Mouse (Mus musculus): Measurements from ENCODE around the gene Sumo1. TPM values are rescaled to one million over a fixed set of nuclear protein-coding genes. Genes with fewer than 3 reads are reported as not detected.

The Sumo1 gene
- 370 and 375 TPM in 2 replicates for polyA plus RNA-seq (2015; fragmentation: Nextera tagmentation; extraction: Ambion mirVana)

DNA sequence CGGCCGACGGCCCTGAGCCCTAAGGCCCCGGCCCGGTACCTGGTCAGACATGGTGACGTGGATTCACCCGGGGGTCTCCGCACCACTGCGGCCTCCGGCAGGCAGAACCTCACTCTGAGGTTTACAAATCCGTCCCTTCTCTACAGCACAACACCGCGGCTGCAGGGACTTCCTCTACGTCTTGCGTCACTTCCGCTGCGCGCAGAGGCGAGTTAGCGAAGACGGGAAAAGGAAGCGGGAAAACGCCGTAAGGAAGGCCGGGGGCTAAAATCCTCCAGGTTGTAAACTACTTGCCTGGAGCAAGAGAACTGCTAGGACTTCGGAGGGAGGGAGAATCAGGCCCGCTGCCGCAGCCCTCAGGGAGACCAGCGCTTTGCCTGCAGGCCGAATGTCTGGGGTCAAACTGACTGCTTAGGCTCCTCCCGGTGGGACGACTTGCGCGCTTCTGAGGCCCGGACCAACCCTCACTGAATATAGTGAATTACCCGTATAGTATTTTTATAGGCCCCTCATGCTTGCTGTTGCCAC is at the start of gene Sumo1:
Gene Sumo1 (minus strand): TSS at position 194 of the 528 bp plus-strand sequence.
- H3K4me3 ChIP-seq (ENCODE audit: low read length), result peak within 1 kb of the TSS; percentile 89
- ATAC-seq (ENCODE audit: low FRiP score, low TSS enrichment), result peak; percentile 96
- peak within 1 kb of the TSS; percentile 98 for H3K9ac ChIP-seq (replicated peaks; ENCODE audit: low read length)
- H3K36me3 ChIP-seq (ENCODE audit: insufficient read depth, low read length), result no peaks in the 10 kb centered on the region
- peak within 1 kb of the TSS; percentile 68 for H3K4me2 ChIP-seq (replicated peaks; ENCODE audit: low read depth, low read length)
- under 1% methylated on average over 35 of the region's 36 CpGs for WGBS
- peaks cover 17% of the 10 kb centered on the region for H3K4me1 ChIP-seq (ENCODE audit: insufficient read depth, low read length)
- no peaks in the 10 kb centered on the region for H3K9me3 ChIP-seq (ENCODE audit: low read length)
- H3K27ac ChIP-seq (ENCODE audit: low read length), result peak within 1 kb of the TSS; percentile 94
- no peaks in the 10 kb centered on the region for H3K27me3 ChIP-seq (ENCODE audit: insufficient read depth, low read length)

- WGBS, result 44% methylated on average over 4 of the region's 4 CpGs
- no peak overlapping the region for H3K4me3 ChIP-seq (ENCODE audit: low read length)
- H3K9me3 ChIP-seq (ENCODE audit: low read length), result no peaks in the 10 kb centered on the region
- no peak overlapping the region for H3K27ac ChIP-seq (ENCODE audit: low read length)
- peaks cover 18% of the 10 kb centered on the region for H3K36me3 ChIP-seq (ENCODE audit: insufficient read depth, low read length)
- no peak overlapping the region for H3K4me2 ChIP-seq (replicated peaks; ENCODE audit: low read depth, low read length)
- no peaks in the 10 kb centered on the region for H3K4me1 ChIP-seq (ENCODE audit: insufficient read depth, low read length)
- H3K27me3 ChIP-seq (ENCODE audit: insufficient read depth, low read length), result no peaks in the 10 kb centered on the region
- ATAC-seq (ENCODE audit: low FRiP score, low TSS enrichment), result no peak
- H3K9ac ChIP-seq (replicated peaks; ENCODE audit: low read length), result no peak overlapping the region
These were observed 49.3 kb upstream of the Sumo1 start for GRCm38 (mm10) chr1:59719900-59720299.

- no peak overlapping the region for H3K27ac ChIP-seq (ENCODE audit: low read length)
- ATAC-seq (ENCODE audit: low FRiP score, low TSS enrichment), result no peak
- H3K4me2 ChIP-seq (replicated peaks; ENCODE audit: low read depth, low read length), result no peak overlapping the region
- H3K9ac ChIP-seq (replicated peaks; ENCODE audit: low read length), result no peak overlapping the region
- H3K4me3 ChIP-seq (ENCODE audit: low read length), result no peak overlapping the region
- H3K27me3 ChIP-seq (ENCODE audit: insufficient read depth, low read length), result no peaks in the 10 kb centered on the region
- no peaks in the 10 kb centered on the region for H3K9me3 ChIP-seq (ENCODE audit: low read length)
- H3K36me3 ChIP-seq (ENCODE audit: insufficient read depth, low read length), result peaks cover 66% of the 10 kb centered on the region
- no peaks in the 10 kb centered on the region for H3K4me1 ChIP-seq (ENCODE audit: insufficient read depth, low read length)
- WGBS, result 100% methylated on average over 1 of the region's 1 CpGs
These were observed 31.1 kb upstream of the Sumo1 start for GRCm38 (mm10) chr1:59701766-59702165.

DNA sequence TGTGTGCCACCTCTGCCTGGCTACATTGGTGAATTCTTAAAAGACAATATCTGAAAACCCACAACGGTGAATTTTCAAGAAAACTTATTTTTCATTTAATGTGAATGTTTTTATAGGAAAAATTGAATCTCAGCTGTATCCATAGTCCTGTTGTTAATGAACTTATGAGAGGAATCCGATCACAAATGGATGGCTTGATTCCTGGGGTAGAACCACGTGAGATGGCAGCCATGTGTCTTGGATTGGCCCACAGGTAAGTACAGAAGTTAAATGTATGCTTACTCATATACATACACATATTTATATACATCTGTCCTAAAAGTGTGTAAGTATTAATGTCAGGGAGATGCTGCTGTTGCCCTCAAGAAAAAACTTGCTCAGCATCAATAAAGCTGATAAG is 27.6 kb upstream of the Sumo1 start:
- H3K36me3 ChIP-seq (ENCODE audit: insufficient read depth, low read length), result peaks cover 59% of the 10 kb centered on the region
- no peak overlapping the region for H3K9ac ChIP-seq (replicated peaks; ENCODE audit: low read length)
- no peak overlapping the region for H3K27ac ChIP-seq (ENCODE audit: low read length)
- H3K4me2 ChIP-seq (replicated peaks; ENCODE audit: low read depth, low read length), result no peak overlapping the region
- no peaks in the 10 kb centered on the region for H3K9me3 ChIP-seq (ENCODE audit: low read length)
- ATAC-seq (ENCODE audit: low FRiP score, low TSS enrichment), result no peak
- H3K4me3 ChIP-seq (ENCODE audit: low read length), result no peak overlapping the region
- no peaks in the 10 kb centered on the region for H3K4me1 ChIP-seq (ENCODE audit: insufficient read depth, low read length)
- no peaks in the 10 kb centered on the region for H3K27me3 ChIP-seq (ENCODE audit: insufficient read depth, low read length)
- WGBS, result 96% methylated on average over 3 of the region's 3 CpGs

DNA sequence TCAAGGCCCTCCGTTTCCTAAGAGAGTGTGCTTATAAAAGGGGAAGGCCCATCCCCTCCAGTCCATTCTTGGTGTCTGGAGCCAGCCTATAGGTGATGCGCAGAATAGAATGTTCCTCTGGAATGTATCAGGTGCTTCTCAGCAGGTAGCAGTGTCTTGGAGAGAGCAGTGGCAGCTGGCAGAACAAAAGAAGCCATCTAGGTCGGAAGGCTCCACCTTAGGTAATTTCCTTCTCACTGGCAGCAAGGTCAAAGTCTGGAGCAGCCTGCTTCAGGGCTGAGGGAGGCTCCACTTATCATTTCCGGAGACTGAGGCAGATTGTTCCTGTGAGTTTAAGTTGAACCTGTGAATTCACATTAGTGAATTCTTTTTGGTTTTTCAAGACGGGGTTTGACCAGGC is 27.1 kb upstream of the Sumo1 start:
- WGBS, result 80% methylated on average over 5 of the region's 5 CpGs
- Histone ChIP-seq H3K4me3 (ENCODE audit: low read length) (no peak overlapping the region), H3K4me1 (ENCODE audit: insufficient read depth, low read length) (no peaks in the 10 kb centered on the region), H3K36me3 (ENCODE audit: insufficient read depth, low read length) (peaks cover 61% of the 10 kb centered on the region), H3K9me3 (ENCODE audit: low read length) (no peaks in the 10 kb centered on the region), H3K9ac (replicated peaks; ENCODE audit: low read length) (no peak overlapping the region), H3K27ac (ENCODE audit: low read length) (no peak overlapping the region), H3K4me2 (replicated peaks; ENCODE audit: low read depth, low read length) (no peak overlapping the region), H3K27me3 (ENCODE audit: insufficient read depth, low read length) (no peaks in the 10 kb centered on the region)
- no peak for ATAC-seq (ENCODE audit: low FRiP score, low TSS enrichment)

DNA sequence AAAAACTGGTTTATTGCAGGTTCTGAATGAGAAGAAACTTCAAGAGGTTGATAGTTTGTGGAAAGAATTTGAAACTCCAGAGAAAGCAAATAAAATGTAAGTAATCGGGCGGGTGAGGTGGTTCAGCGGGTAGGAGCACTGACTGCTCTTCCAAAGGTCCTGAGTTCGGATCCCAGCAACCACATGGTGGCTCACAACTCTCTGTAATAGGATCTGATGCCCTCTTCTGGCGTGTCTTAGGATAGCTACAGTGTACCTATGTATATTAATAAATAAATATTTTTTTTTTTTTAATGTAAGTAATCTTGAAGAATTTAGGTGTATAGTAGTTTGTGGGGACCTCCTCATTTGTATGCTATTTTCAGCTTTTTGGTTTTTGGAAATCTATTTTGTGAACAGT is 19.8 kb upstream of the Sumo1 start:
- no peak overlapping the region for H3K4me3 ChIP-seq (ENCODE audit: low read length)
- H3K27me3 ChIP-seq (ENCODE audit: insufficient read depth, low read length), result no peaks in the 10 kb centered on the region
- H3K4me2 ChIP-seq (replicated peaks; ENCODE audit: low read depth, low read length), result no peak overlapping the region
- H3K9me3 ChIP-seq (ENCODE audit: low read length), result no peaks in the 10 kb centered on the region
- H3K27ac ChIP-seq (ENCODE audit: low read length), result no peak overlapping the region
- no peak overlapping the region for H3K9ac ChIP-seq (replicated peaks; ENCODE audit: low read length)
- peaks cover 27% of the 10 kb centered on the region for H3K36me3 ChIP-seq (ENCODE audit: insufficient read depth, low read length)
- no peak for ATAC-seq (ENCODE audit: low FRiP score, low TSS enrichment)
- H3K4me1 ChIP-seq (ENCODE audit: insufficient read depth, low read length), result peaks cover 17% of the 10 kb centered on the region
- WGBS, result 92% methylated on average over 5 of the region's 5 CpGs

DNA sequence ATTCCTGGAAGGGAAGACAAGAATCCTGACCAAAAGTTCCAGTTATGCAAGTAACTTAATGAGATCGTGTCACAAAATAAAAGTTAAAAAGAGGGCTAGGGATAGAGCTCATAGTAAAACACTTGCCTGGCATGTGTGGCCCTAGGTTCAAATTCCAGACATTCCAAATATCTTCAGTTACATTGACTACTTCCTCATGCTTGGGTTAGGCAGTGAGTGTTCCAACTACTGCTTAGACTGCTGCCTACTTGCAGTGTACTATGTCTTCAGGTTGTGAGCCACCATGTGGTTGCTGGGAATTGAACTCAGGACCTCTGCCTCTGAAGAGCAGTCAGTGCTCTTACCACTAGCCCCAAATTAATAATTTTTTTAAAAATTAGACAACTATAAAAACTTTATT is 16.9 kb upstream of the Sumo1 start:
- ATAC-seq (ENCODE audit: low FRiP score, low TSS enrichment), result 0 out of 2 replicates have a peak, but pooled peaks have one; percentile 17
- Histone ChIP-seq H3K27me3 (ENCODE audit: insufficient read depth, low read length) (0 out of 2 replicates have a peak, but pooled peaks cover 3% of the 10 kb centered on the region), H3K4me2 (replicated peaks; ENCODE audit: low read depth, low read length) (peak overlapping the region; percentile 31; the same call in 1 of the 2 replicates), H3K9ac (replicated peaks; ENCODE audit: low read length) (no peak overlapping the region), H3K9me3 (ENCODE audit: low read length) (no peaks in the 10 kb centered on the region), H3K36me3 (ENCODE audit: insufficient read depth, low read length) (peaks cover 14% of the 10 kb centered on the region), H3K27ac (ENCODE audit: low read length) (no peak overlapping the region), H3K4me3 (ENCODE audit: low read length) (peak overlapping the region; percentile 25; the same call in 1 of the 2 replicates), H3K4me1 (ENCODE audit: insufficient read depth, low read length) (peaks cover 17% of the 10 kb centered on the region)
- WGBS, result 34% methylated on average over 1 of the region's 1 CpGs

- Histone ChIP-seq H3K27me3 (ENCODE audit: insufficient read depth, low read length) (0 out of 2 replicates have a peak, but pooled peaks cover 6% of the 10 kb centered on the region), H3K4me2 (replicated peaks; ENCODE audit: low read depth, low read length) (peak within 1 kb of the TSS; percentile 81), H3K27ac (ENCODE audit: low read length) (peak within 1 kb of the TSS; percentile 94), H3K4me3 (ENCODE audit: low read length) (peak within 1 kb of the TSS; percentile 86), H3K4me1 (ENCODE audit: insufficient read depth, low read length) (peaks cover 17% of the 10 kb centered on the region), H3K9me3 (ENCODE audit: low read length) (no peaks in the 10 kb centered on the region), H3K9ac (replicated peaks; ENCODE audit: low read length) (peak within 1 kb of the TSS; percentile 92), H3K36me3 (ENCODE audit: insufficient read depth, low read length) (0 out of 2 replicates have a peak, but pooled peaks cover 3% of the 10 kb centered on the region)
- under 1% methylated on average over 49 of the region's 49 CpGs for WGBS
- ATAC-seq (ENCODE audit: low FRiP score, low TSS enrichment), result peak; percentile 98
These were observed 14.5 kb upstream of the Sumo1 start, which contains the start of gene Nop58 for GRCm38 (mm10) chr1:59684819-59685755. Gene Nop58, plus strand, starts transcription at chr1:59684971.

DNA sequence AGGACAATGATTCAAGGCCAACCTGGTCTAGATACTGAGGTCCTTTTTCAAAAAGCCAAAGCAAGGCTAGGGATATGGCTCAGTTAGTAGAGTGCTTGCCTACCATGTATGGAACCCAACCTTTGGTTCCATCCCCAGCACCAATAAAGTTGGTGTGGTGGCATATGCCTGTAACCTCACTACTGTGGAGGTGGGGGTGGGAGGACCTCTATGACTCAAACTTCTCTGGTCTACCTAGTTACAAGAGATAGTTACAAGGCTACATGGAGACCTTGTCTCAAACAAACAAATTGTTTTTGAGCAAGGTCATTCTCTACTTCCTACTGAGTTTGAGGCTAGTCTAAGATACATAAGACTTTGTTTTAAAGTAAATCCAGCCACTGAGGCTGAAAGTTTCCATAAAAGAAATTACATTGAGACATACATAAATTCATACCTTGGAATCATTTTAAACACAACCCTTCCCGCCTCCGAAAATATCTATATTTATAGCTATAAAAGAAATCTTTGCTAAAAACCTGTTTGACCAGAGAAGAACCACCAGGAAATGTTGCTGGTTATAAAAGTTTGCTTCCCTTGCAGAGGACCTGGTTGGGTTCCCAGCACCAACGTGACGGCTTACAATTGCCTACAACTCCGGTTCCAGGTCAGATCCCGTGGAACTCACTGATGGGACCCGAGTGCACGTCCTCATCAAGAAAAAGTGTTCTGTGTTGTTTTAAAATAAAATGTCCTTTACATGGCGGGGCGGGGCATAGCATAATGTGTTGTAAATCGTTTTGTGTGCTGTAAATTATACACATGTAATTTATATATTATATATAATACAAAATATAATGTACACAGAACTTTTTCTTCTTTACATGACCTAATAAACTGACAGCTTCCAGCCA is 13.5 kb upstream of the Sumo1 start:
- no peaks in the 10 kb centered on the region for H3K9me3 ChIP-seq (ENCODE audit: low read length)
- peak; percentile 52 for ATAC-seq (ENCODE audit: low FRiP score, low TSS enrichment)
- WGBS, result 9% methylated on average over 11 of the region's 11 CpGs
- H3K36me3 ChIP-seq (ENCODE audit: insufficient read depth, low read length), result no peaks in the 10 kb centered on the region
- H3K27ac ChIP-seq (ENCODE audit: low read length), result peak overlapping the region; percentile 81
- peak overlapping the region; percentile 86 for H3K4me3 ChIP-seq (ENCODE audit: low read length)
- H3K9ac ChIP-seq (replicated peaks; ENCODE audit: low read length), result peak overlapping the region; percentile 73
- peaks cover 17% of the 10 kb centered on the region for H3K4me1 ChIP-seq (ENCODE audit: insufficient read depth, low read length)
- H3K4me2 ChIP-seq (replicated peaks; ENCODE audit: low read depth, low read length), result peak overlapping the region; percentile 81
- H3K27me3 ChIP-seq (ENCODE audit: insufficient read depth, low read length), result 0 out of 2 replicates have a peak, but pooled peaks cover 6% of the 10 kb centered on the region

All from kidney, embryonic 16.5 days (tissue).